Mouse (Mus musculus) heart, embryonic 13.5 days (tissue): ENCODE results near the gene Srarp. TPM values are rescaled to one million over a fixed set of nuclear protein-coding genes. Genes with fewer than 3 reads are reported as not detected.
A peak's percentile ranks its signal among the peaks of the same experiment; 100 is the strongest.

Experiments
- ATAC-seq: fragments of 200-750 bp; cut with Nextera tagmentation; 2 replicates; pipeline ENCODE4 v1.8.0; 2017; ENCODE audit warnings: moderate TSS enrichment; ENCODE audit not compliant: insufficient number of reproducible peaks, low FRiP score, low TSS enrichment; ENCODE audit errors: extremely low read depth
- H3K27ac ChIP-seq: fragments of 300-500 bp; sonication (generic); replicated peaks from 2 replicates; pipeline ENCODE4 v1.5.1; 2015; ENCODE audit warnings: moderate library complexity, mild to moderate bottlenecking, inconsistent platforms
- H3K27me3 ChIP-seq: fragments of 300-500 bp; sonication (generic); replicated peaks from 2 replicates; pipeline ENCODE4 v1.6.1; 2015; ENCODE audit warnings: mild to moderate bottlenecking, inconsistent platforms
- H3K36me3 ChIP-seq: fragments of 300-500 bp; sonication (generic); 2 replicates; pipeline ENCODE4 v1.6.1; 2015; ENCODE audit warnings: mild to moderate bottlenecking, inconsistent platforms
- H3K4me1 ChIP-seq: fragments of 300-500 bp; sonication (generic); 2 replicates; pipeline ENCODE4 v1.6.1; 2015; ENCODE audit warnings: inconsistent platforms
- H3K4me2 ChIP-seq: fragments of 300-500 bp; sonication (generic); 2 replicates; pipeline ENCODE4 v1.6.1; 2015; ENCODE audit warnings: inconsistent platforms, mild to moderate bottlenecking, moderate library complexity
- H3K4me3 ChIP-seq: fragments of 300-500 bp; sonication (generic); 2 replicates; pipeline ENCODE4 v1.5.1; 2015; ENCODE audit warnings: moderate library complexity, mild to moderate bottlenecking, inconsistent platforms
- H3K9ac ChIP-seq: fragments of 300-500 bp; sonication (generic); 2 replicates; pipeline ENCODE4 v1.6.1; 2015; ENCODE audit warnings: inconsistent platforms, mild to moderate bottlenecking, moderate library complexity
- H3K9me3 ChIP-seq: fragments of 300-500 bp; sonication (generic); 2 replicates; pipeline ENCODE4 v1.6.1; 2016; ENCODE audit warnings: inconsistent platforms
- WGBS: fragments of 180-500 bp; shearing (Covaris S2); methylation state at CpG from one replicate; pipeline ENCODE4 v1.1.7; 2015; ENCODE audit warnings: mixed read lengths; 5-methylcytosine and 5-hydroxymethylcytosine counted together
- polyA plus RNA-seq: library from polyadenylated mRNA; unstranded; fragments of >200 nt; fragmentation: Nextera tagmentation; extraction: Ambion mirVana; gene quantifications from 2 replicates; pipeline ENCODE4 v1.2.1, GENCODE M21; 2015

Gene Srarp
- polyA plus RNA-seq, 1 experiment from 2014 or later, result not detected

- H3K9me3 ChIP-seq, result no peaks in the 10 kb centered on the region
- H3K27me3 ChIP-seq, result peaks cover 13% of the 10 kb centered on the region
- peaks cover 34% of the 10 kb centered on the region for H3K4me1 ChIP-seq
- no peak overlapping the region for H3K9ac ChIP-seq
- H3K27ac ChIP-seq, result peak overlapping the region; percentile 40; the same call in 1 of the 2 replicates
- H3K4me2 ChIP-seq, result no peak overlapping the region
- no peaks in the 10 kb centered on the region for H3K36me3 ChIP-seq
- H3K4me3 ChIP-seq, result no peak overlapping the region
- WGBS, result 85% methylated on average over 3 of the region's 3 CpGs
- no peak for ATAC-seq
These were observed 30.6 kb downstream of the Srarp start for GRCm38 (mm10) chr4:141405314-141405622.

- Histone ChIP-seq H3K9me3 (no peaks in the 10 kb centered on the region), H3K27ac (peak overlapping the region; percentile 40; the same call in 1 of the 2 replicates)
These were observed 31.2 kb downstream of the Srarp start for GRCm38 (mm10) chr4:141404518-141405313.

GRCm38 (mm10) chr4:141400171-141400570, 35.7 kb downstream of the Srarp start:
- no peaks in the 10 kb centered on the region for H3K36me3 ChIP-seq
- H3K4me1 ChIP-seq, result peaks cover 9% of the 10 kb centered on the region
- no peak overlapping the region for H3K4me3 ChIP-seq
- H3K27ac ChIP-seq, result no peak overlapping the region
- H3K27me3 ChIP-seq, result peaks cover 37% of the 10 kb centered on the region
- ATAC-seq, result no peak
- H3K4me2 ChIP-seq, result no peak overlapping the region
- no peak overlapping the region for H3K9ac ChIP-seq
- 78% methylated on average over 15 of the region's 15 CpGs for WGBS
- no peaks in the 10 kb centered on the region for H3K9me3 ChIP-seq

More at GRCm38 (mm10) chr4:141404518-141405313, 31.2 kb downstream of the Srarp start:
- H3K4me3 ChIP-seq, result peak overlapping the region; percentile 18
- peak overlapping the region; percentile 73 for H3K9ac ChIP-seq
- peak; percentile 43; the same call in 1 of the 2 replicates for ATAC-seq
- H3K4me2 ChIP-seq, result peak overlapping the region; percentile 62
- no peaks in the 10 kb centered on the region for H3K36me3 ChIP-seq
- H3K4me1 ChIP-seq, result peaks cover 34% of the 10 kb centered on the region
- 12% methylated on average over 15 of the region's 15 CpGs for WGBS
- H3K27me3 ChIP-seq, result peaks cover 12% of the 10 kb centered on the region

GRCm38 (mm10) chr4:141398545-141398944, 37.4 kb downstream of the Srarp start, which contains the start of gene Clcnka:
Gene Clcnka, minus strand, starts transcription at chr4:141398724.
- WGBS, result 49% methylated on average over 12 of the region's 12 CpGs
- no peak within 1 kb of the TSS; the same call in 1 of the 2 replicates for H3K9ac ChIP-seq
- no peak within 1 kb of the TSS for H3K27ac ChIP-seq
- no peak for ATAC-seq
- H3K4me3 ChIP-seq, result no peak within 1 kb of the TSS
- H3K4me2 ChIP-seq, result no peak within 1 kb of the TSS
- H3K36me3 ChIP-seq, result no peaks in the 10 kb centered on the region
- H3K9me3 ChIP-seq, result no peaks in the 10 kb centered on the region
- H3K27me3 ChIP-seq, result peaks cover 38% of the 10 kb centered on the region
- H3K4me1 ChIP-seq, result peaks cover 9% of the 10 kb centered on the region; the same call in 1 of the 2 replicates

- no peak overlapping the region for H3K4me2 ChIP-seq
- H3K36me3 ChIP-seq, result no peaks in the 10 kb centered on the region
- H3K9me3 ChIP-seq, result no peaks in the 10 kb centered on the region
- ATAC-seq, result no peak
- no peak overlapping the region for H3K9ac ChIP-seq
- peaks cover 9% of the 10 kb centered on the region; the same call in 1 of the 2 replicates for H3K4me1 ChIP-seq
- H3K27me3 ChIP-seq, result peaks cover 38% of the 10 kb centered on the region
- 75% methylated on average over 12 of the region's 12 CpGs for WGBS
- H3K27ac ChIP-seq, result no peak overlapping the region
- no peak overlapping the region for H3K4me3 ChIP-seq
These were observed 38.0 kb downstream of the Srarp start for GRCm38 (mm10) chr4:141397861-141398260.

GRCm38 (mm10) chr4:141394751-141395150, 41.2 kb downstream of the Srarp start:
- Histone ChIP-seq H3K4me2 (peak overlapping the region; percentile 58), H3K4me3 (peak overlapping the region; percentile 23), H3K27me3 (peaks cover 51% of the 10 kb centered on the region), H3K9me3 (no peaks in the 10 kb centered on the region), H3K36me3 (no peaks in the 10 kb centered on the region), H3K4me1 (peaks cover 9% of the 10 kb centered on the region; the same call in 1 of the 2 replicates), H3K9ac (peak overlapping the region; percentile 63), H3K27ac (no peak overlapping the region)
- 15% methylated on average over 16 of the region's 16 CpGs for WGBS
- ATAC-seq, result no peak

- Histone ChIP-seq H3K9me3 (no peaks in the 10 kb centered on the region), H3K4me2 (no peak overlapping the region), H3K4me3 (no peak overlapping the region), H3K9ac (no peak overlapping the region), H3K27ac (no peak overlapping the region), H3K36me3 (no peaks in the 10 kb centered on the region), H3K27me3 (peaks cover 34% of the 10 kb centered on the region), H3K4me1 (peaks cover 12% of the 10 kb centered on the region; the same call in 1 of the 2 replicates)
- ATAC-seq, result no peak
- 72% methylated on average over 12 of the region's 12 CpGs for WGBS
These were observed 44.6 kb downstream of the Srarp start for GRCm38 (mm10) chr4:141391293-141391692.

- Histone ChIP-seq H3K4me3 (no peak overlapping the region), H3K27ac (no peak overlapping the region)
These were observed 46.3 kb downstream of the Srarp start for GRCm38 (mm10) chr4:141389366-141390150.

GRCm38 (mm10) chr4:141387933-141388332, 48.0 kb downstream of the Srarp start:
- no peaks in the 10 kb centered on the region for H3K9me3 ChIP-seq
- 60% methylated on average over 5 of the region's 5 CpGs for WGBS
- no peaks in the 10 kb centered on the region for H3K36me3 ChIP-seq
- H3K27ac ChIP-seq, result no peak overlapping the region
- peaks cover 38% of the 10 kb centered on the region for H3K27me3 ChIP-seq
- no peak overlapping the region for H3K4me3 ChIP-seq
- no peak overlapping the region for H3K4me2 ChIP-seq
- no peak for ATAC-seq
- H3K4me1 ChIP-seq, result peaks cover 8% of the 10 kb centered on the region
- no peak overlapping the region for H3K9ac ChIP-seq

More at GRCm38 (mm10) chr4:141389366-141390150, 46.3 kb downstream of the Srarp start:
- no peak overlapping the region for H3K9ac ChIP-seq
- H3K9me3 ChIP-seq, result no peaks in the 10 kb centered on the region
- no peaks in the 10 kb centered on the region for H3K36me3 ChIP-seq
- peaks cover 26% of the 10 kb centered on the region for H3K27me3 ChIP-seq
- 62% methylated on average over 18 of the region's 18 CpGs for WGBS
- no peak overlapping the region for H3K4me2 ChIP-seq
- no peak for ATAC-seq
- H3K4me1 ChIP-seq, result peaks cover 9% of the 10 kb centered on the region; the same call in 1 of the 2 replicates

GRCm38 (mm10) chr4:141387093-141387784, 48.7 kb downstream of the Srarp start:
- Histone ChIP-seq H3K27ac (no peak overlapping the region), H3K36me3 (no peaks in the 10 kb centered on the region), H3K4me2 (no peak overlapping the region), H3K9ac (no peak overlapping the region), H3K27me3 (peaks cover 41% of the 10 kb centered on the region), H3K4me1 (peaks cover 15% of the 10 kb centered on the region), H3K4me3 (no peak overlapping the region), H3K9me3 (no peaks in the 10 kb centered on the region)
- no peak for ATAC-seq
- WGBS, result 14% methylated on average over 5 of the region's 5 CpGs

GRCm38 (mm10) chr4:141386150-141386549, 49.8 kb downstream of the Srarp start:
- H3K4me2 ChIP-seq, result no peak overlapping the region
- H3K9me3 ChIP-seq, result no peaks in the 10 kb centered on the region
- ATAC-seq, result no peak
- no peaks in the 10 kb centered on the region for H3K36me3 ChIP-seq
- WGBS, result 70% methylated on average over 7 of the region's 7 CpGs
- no peak overlapping the region for H3K27ac ChIP-seq
- H3K4me1 ChIP-seq, result peaks cover 19% of the 10 kb centered on the region
- H3K27me3 ChIP-seq, result peaks cover 46% of the 10 kb centered on the region
- H3K4me3 ChIP-seq, result no peak overlapping the region
- no peak overlapping the region for H3K9ac ChIP-seq
